Mouse (Mus musculus): ENCODE measurements around the gene Eef1a2. TPM values are rescaled to one million over a fixed set of nuclear protein-coding genes. Genes with fewer than 3 reads are reported as not detected.
A peak's percentile ranks its signal among the peaks of the same experiment; 100 is the strongest.

The Eef1a2 gene
- 17.5 and 24.4 TPM in 2 replicates for polyA plus RNA-seq (2014; fragmentation: Nextera tagmentation; extraction: Ambion mirVana)

DNA sequence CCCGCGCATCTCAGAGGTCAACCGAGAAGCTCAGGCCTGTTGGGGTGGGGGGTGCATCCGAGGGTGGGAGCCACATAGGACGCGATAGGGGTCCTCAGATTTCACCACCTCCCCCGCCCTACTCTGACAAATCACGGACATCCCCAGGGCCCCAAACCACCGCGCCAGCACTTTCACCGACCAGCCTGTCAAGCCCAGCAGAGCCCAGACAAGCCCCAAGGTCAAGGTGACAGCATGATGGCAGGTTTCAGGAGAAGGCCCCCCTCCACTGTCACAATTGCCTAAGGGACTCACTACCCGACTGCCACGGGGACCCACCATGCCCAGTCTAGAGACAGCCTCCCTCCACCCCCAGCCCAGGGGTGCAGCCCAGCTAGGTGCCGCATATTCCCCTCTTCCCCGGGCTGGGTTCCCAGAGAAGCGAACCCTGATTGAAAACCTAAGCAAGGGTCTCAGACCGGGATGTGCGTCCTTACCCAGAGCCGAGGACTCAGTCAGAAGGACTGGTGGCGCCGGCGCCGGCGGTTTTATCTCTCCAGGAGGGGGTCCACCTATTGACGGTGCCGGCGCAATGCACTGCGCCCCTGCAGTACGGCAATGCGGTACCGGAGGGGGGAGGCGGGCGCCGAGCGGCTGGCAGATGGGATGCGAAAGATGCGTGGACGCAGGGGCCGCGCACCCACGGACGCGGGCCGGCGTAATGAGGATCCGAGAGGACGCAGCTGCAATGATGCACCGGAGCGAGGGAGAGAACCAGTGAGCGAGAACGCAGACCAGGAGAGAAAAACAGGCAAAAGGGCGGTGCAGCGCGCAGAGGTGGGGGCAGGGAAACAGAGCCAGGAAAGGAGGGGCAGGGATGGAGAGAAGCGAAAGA lies at the start of gene Eef1a2:
Eef1a2 (minus strand) TSS at position 767 of the 874 bp plus-strand sequence.
- ATAC-seq (ENCODE audit: low read depth) = peak; percentile 80
- Histone ChIP-seq H3K4me3 (ENCODE audit: low read depth, low read length) (peak within 1 kb of the TSS; percentile 51), H3K36me3 (ENCODE audit: control insufficient read depth, insufficient read depth, low read length) (peaks cover 6% of the 10 kb centered on the region), H3K4me1 (ENCODE audit: control insufficient read depth, insufficient read depth, low read length) (peaks cover 18% of the 10 kb centered on the region; the same call in 1 of the 2 replicates), H3K9ac (replicated peaks; ENCODE audit: low read depth, low read length) (peak within 1 kb of the TSS; percentile 76), H3K27ac (ENCODE audit: low read depth, low read length) (peak within 1 kb of the TSS; percentile 75), H3K4me2 (ENCODE audit: low read depth, low read length) (peak within 1 kb of the TSS; percentile 71), H3K9me3 (ENCODE audit: control insufficient read depth, low read length) (no peaks in the 10 kb centered on the region), H3K27me3 (ENCODE audit: control insufficient read depth, insufficient read depth, low read length) (peaks cover 4% of the 10 kb centered on the region; the same call in 1 of the 2 replicates)
- 2% methylated on average over 53 of the region's 55 CpGs for WGBS

DNA sequence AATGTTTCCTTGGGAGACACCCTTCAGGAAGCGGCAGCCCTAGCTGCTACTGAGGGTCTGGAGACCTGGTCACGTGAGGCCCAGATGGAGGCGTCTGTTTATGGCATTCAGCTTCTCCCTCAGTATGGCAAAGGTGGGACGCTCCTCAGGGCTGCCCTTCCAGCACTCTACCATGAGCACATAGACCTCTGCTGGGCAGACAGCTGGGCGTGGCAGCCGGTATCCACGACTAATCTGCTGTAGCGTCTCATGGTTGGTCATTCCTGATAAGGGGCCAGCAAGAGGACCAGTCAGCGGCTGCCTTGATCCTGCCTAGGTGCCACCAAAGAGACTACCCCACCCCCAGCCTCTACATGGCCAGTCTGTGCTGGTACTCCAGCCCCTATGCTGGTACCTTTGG lies 49.3 kb upstream of the Eef1a2 start:
- Histone ChIP-seq H3K27ac (ENCODE audit: low read depth, low read length) (no peak overlapping the region), H3K9me3 (ENCODE audit: control insufficient read depth, low read length) (no peaks in the 10 kb centered on the region), H3K4me1 (ENCODE audit: control insufficient read depth, insufficient read depth, low read length) (no peaks in the 10 kb centered on the region), H3K27me3 (ENCODE audit: control insufficient read depth, insufficient read depth, low read length) (no peaks in the 10 kb centered on the region), H3K36me3 (ENCODE audit: control insufficient read depth, insufficient read depth, low read length) (no peaks in the 10 kb centered on the region), H3K4me3 (ENCODE audit: low read depth, low read length) (no peak overlapping the region), H3K9ac (replicated peaks; ENCODE audit: low read depth, low read length) (no peak overlapping the region), H3K4me2 (ENCODE audit: low read depth, low read length) (no peak overlapping the region)
- 83% methylated on average over 9 of the region's 9 CpGs for WGBS
- ATAC-seq (ENCODE audit: low read depth) = no peak

DNA sequence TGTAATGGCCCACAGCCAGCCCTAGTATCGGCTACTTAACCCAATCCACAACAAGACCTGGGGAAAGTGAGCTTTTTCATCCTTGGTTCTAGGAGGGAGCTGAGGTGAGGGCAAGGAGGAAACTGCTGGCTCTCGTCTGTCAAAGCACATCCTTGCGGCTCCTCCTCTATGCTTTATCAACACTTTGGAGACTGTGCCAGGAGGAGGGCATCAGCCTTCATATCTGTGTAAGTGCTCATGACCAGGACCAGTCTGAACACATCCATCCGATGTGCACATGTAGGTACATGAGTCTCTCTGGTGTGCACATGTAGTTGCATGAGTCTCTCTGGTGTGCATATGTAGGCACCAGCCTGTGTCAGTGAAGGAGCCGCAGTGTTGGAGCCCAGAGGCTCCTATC lies 48.9 kb upstream of the Eef1a2 start:
- Histone ChIP-seq H3K4me3 (ENCODE audit: low read depth, low read length) (no peak overlapping the region), H3K27ac (ENCODE audit: low read depth, low read length) (no peak overlapping the region), H3K36me3 (ENCODE audit: control insufficient read depth, insufficient read depth, low read length) (no peaks in the 10 kb centered on the region), H3K4me2 (ENCODE audit: low read depth, low read length) (no peak overlapping the region), H3K9me3 (ENCODE audit: control insufficient read depth, low read length) (no peaks in the 10 kb centered on the region), H3K9ac (replicated peaks; ENCODE audit: low read depth, low read length) (no peak overlapping the region), H3K4me1 (ENCODE audit: control insufficient read depth, insufficient read depth, low read length) (no peaks in the 10 kb centered on the region), H3K27me3 (ENCODE audit: control insufficient read depth, insufficient read depth, low read length) (no peaks in the 10 kb centered on the region)
- ATAC-seq (ENCODE audit: low read depth) = no peak
- WGBS = 88% methylated on average over 5 of the region's 5 CpGs

DNA sequence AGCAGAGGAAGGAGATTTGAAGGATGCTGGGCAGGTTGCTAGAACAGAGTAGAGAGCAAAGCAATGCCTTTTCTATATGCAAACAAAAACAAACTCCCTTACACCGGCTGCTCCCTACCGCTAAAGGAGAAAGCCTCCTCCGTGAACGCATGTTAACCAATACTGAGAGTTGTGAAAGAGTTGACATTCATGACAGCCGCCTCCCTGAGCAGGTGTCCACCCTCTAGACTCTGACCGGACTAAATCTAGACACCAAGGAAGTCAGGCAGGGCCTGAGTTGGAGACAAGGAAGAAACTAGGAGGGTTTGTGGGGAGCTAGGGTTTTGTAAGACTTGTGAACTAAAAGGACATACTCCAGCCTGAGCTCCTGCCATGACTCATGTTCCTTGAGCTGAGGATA lies 46.1 kb upstream of the Eef1a2 start:
- H3K4me1 ChIP-seq (ENCODE audit: control insufficient read depth, insufficient read depth, low read length) = no peaks in the 10 kb centered on the region
- 77% methylated on average over 6 of the region's 6 CpGs for WGBS
- no peaks in the 10 kb centered on the region for H3K9me3 ChIP-seq (ENCODE audit: control insufficient read depth, low read length)
- H3K27me3 ChIP-seq (ENCODE audit: control insufficient read depth, insufficient read depth, low read length) = no peaks in the 10 kb centered on the region
- no peaks in the 10 kb centered on the region for H3K36me3 ChIP-seq (ENCODE audit: control insufficient read depth, insufficient read depth, low read length)
- no peak overlapping the region for H3K4me3 ChIP-seq (ENCODE audit: low read depth, low read length)
- H3K4me2 ChIP-seq (ENCODE audit: low read depth, low read length) = no peak overlapping the region
- H3K9ac ChIP-seq (replicated peaks; ENCODE audit: low read depth, low read length) = no peak overlapping the region
- H3K27ac ChIP-seq (ENCODE audit: low read depth, low read length) = no peak overlapping the region
- ATAC-seq (ENCODE audit: low read depth) = no peak

DNA sequence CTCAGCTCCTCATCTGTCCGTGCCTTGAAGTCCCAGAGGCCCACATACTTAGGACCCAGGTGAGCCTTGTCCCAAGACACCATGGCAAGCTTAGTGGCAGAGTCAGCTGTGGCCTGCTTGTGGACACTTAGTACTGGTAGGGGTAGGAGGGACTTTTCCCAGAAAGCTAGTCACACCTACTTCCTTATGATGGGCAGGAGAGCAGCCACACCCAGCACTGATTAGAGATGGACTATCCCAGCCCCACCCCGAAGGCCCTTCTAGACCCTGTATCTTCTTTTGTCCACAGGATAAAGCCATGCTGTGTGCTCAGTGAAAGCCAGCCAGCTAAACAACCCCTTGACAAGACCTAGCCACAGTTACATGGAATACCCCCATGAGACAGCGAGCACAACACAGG lies 45.6 kb upstream of the Eef1a2 start, which contains the start of gene Ptk6:
Ptk6 (minus strand) TSS at position 368 of the 400 bp plus-strand sequence.
- no peak for ATAC-seq (ENCODE audit: low read depth)
- Histone ChIP-seq H3K9ac (replicated peaks; ENCODE audit: low read depth, low read length) (no peak within 1 kb of the TSS), H3K27ac (ENCODE audit: low read depth, low read length) (no peak within 1 kb of the TSS), H3K4me3 (ENCODE audit: low read depth, low read length) (no peak within 1 kb of the TSS), H3K9me3 (ENCODE audit: control insufficient read depth, low read length) (no peaks in the 10 kb centered on the region), H3K4me2 (ENCODE audit: low read depth, low read length) (no peak within 1 kb of the TSS), H3K36me3 (ENCODE audit: control insufficient read depth, insufficient read depth, low read length) (no peaks in the 10 kb centered on the region), H3K4me1 (ENCODE audit: control insufficient read depth, insufficient read depth, low read length) (no peaks in the 10 kb centered on the region), H3K27me3 (ENCODE audit: control insufficient read depth, insufficient read depth, low read length) (no peaks in the 10 kb centered on the region)
- 82% methylated on average over 3 of the region's 3 CpGs for WGBS

DNA sequence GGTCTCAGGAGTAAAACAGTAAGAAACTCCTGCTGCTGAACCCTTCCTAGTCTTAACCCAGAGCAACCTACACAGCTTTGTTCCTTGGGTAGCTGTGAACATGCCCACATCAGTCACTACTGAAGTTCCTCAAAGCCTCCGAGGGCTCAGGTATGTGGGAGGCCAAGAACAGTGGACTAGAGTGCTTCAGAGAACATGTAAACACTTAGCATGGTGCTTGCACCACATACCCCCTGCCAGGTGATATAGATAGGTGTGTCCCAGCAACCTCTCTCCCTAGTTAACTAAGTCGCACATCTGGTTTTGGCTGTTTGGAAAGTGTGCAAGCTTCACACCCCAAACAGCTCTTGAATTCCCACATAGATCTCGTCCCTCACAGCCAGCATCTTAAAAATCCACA lies 44.8 kb upstream of the Eef1a2 start:
- no peaks in the 10 kb centered on the region for H3K9me3 ChIP-seq (ENCODE audit: control insufficient read depth, low read length)
- H3K4me3 ChIP-seq (ENCODE audit: low read depth, low read length) = no peak overlapping the region
- no peak overlapping the region for H3K4me2 ChIP-seq (ENCODE audit: low read depth, low read length)
- no peaks in the 10 kb centered on the region for H3K27me3 ChIP-seq (ENCODE audit: control insufficient read depth, insufficient read depth, low read length)
- H3K9ac ChIP-seq (replicated peaks; ENCODE audit: low read depth, low read length) = no peak overlapping the region
- H3K36me3 ChIP-seq (ENCODE audit: control insufficient read depth, insufficient read depth, low read length) = no peaks in the 10 kb centered on the region
- H3K27ac ChIP-seq (ENCODE audit: low read depth, low read length) = no peak overlapping the region
- H3K4me1 ChIP-seq (ENCODE audit: control insufficient read depth, insufficient read depth, low read length) = no peaks in the 10 kb centered on the region
- no peak for ATAC-seq (ENCODE audit: low read depth)
- 79% methylated on average over 3 of the region's 3 CpGs for WGBS

DNA sequence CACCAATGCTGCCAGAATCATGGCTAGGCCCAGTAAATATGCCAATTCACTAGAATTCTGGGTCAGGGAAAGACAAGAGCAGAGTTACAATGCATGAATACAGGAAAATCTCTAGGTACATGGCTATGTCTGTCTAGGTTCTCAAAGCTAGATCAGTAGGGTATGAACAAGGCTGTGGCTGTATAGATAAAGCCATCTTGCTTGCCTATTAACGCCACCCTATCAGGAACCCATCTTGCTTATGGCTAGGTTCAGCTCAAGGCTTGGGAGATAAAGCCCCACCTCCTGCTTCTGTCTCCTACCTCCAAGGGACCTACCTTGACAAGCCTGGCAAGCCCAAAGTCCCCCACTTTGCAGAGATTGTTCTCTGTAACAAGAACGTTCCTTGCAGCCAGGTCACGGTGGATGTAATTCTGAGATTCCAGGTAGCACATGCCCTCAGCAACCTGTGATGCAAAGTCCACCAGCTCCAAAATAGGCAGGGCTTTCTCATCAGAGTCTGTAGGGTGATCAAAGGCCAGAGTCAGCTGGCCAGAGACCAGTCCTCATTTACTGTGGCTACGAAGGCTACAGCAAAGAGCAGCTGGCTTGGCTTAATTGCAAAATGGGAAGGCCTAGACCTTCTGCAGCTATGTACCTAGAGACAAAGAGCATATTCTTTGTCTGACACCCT lies 40.0 kb upstream of the Eef1a2 start:
- H3K36me3 ChIP-seq (ENCODE audit: control insufficient read depth, insufficient read depth, low read length) = no peaks in the 10 kb centered on the region
- H3K9ac ChIP-seq (replicated peaks; ENCODE audit: low read depth, low read length) = no peak overlapping the region
- H3K4me3 ChIP-seq (ENCODE audit: low read depth, low read length) = no peak overlapping the region
- H3K4me1 ChIP-seq (ENCODE audit: control insufficient read depth, insufficient read depth, low read length) = no peaks in the 10 kb centered on the region
- H3K27me3 ChIP-seq (ENCODE audit: control insufficient read depth, insufficient read depth, low read length) = no peaks in the 10 kb centered on the region
- 91% methylated on average over 4 of the region's 4 CpGs for WGBS
- H3K9me3 ChIP-seq (ENCODE audit: control insufficient read depth, low read length) = no peaks in the 10 kb centered on the region
- H3K4me2 ChIP-seq (ENCODE audit: low read depth, low read length) = no peak overlapping the region
- ATAC-seq (ENCODE audit: low read depth) = no peak
- H3K27ac ChIP-seq (ENCODE audit: low read depth, low read length) = no peak overlapping the region

DNA sequence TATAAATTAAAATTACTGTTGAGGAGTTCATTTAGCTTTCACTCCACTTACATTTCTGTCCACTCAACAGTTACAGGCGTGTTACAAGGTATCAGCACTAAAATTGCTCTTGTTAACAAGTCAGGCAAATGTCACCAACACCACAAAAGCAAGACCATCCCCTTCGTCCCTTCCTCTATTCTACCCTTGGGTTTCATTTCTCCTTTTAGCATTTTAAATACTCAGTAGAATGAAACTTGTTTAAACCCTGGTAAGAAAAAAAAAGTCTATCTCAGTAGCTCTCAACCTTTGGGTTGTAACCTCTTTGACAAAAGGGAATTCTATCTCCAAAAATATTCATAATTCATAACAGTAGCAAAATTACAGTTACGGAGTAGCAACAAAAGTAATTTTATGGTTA lies 36.2 kb upstream of the Eef1a2 start:
- Histone ChIP-seq H3K4me2 (ENCODE audit: low read depth, low read length) (no peak overlapping the region), H3K9ac (replicated peaks; ENCODE audit: low read depth, low read length) (no peak overlapping the region), H3K4me1 (ENCODE audit: control insufficient read depth, insufficient read depth, low read length) (peaks cover 4% of the 10 kb centered on the region; the same call in 1 of the 2 replicates), H3K27ac (ENCODE audit: low read depth, low read length) (no peak overlapping the region), H3K36me3 (ENCODE audit: control insufficient read depth, insufficient read depth, low read length) (0 out of 2 replicates have a peak, but pooled peaks cover 6% of the 10 kb centered on the region), H3K9me3 (ENCODE audit: control insufficient read depth, low read length) (no peaks in the 10 kb centered on the region), H3K4me3 (ENCODE audit: low read depth, low read length) (no peak overlapping the region), H3K27me3 (ENCODE audit: control insufficient read depth, insufficient read depth, low read length) (no peaks in the 10 kb centered on the region)
- ATAC-seq (ENCODE audit: low read depth) = no peak
- 80% methylated on average over 3 of the region's 3 CpGs for WGBS

DNA sequence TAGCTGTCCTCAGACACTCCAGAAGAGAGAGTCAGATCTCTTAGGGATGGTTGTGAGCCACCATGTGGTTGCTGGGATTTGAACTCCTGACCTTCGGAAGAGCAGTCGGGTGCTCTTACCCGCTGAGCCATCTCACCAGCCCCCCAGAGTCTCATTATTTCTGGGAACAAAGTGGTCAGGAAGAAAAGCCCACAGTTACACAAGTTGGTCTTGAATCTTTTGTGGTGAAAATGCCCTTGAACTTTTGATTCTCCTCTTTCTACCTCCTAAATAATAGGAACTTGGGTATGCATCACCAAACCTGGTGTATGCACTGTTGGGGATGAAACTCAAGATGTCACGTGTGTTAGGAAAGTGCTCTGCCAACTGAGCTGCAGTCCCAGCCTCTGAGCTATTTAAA lies 35.1 kb upstream of the Eef1a2 start:
- no peaks in the 10 kb centered on the region for H3K9me3 ChIP-seq (ENCODE audit: control insufficient read depth, low read length)
- H3K9ac ChIP-seq (replicated peaks; ENCODE audit: low read depth, low read length) = no peak overlapping the region
- no peaks in the 10 kb centered on the region for H3K27me3 ChIP-seq (ENCODE audit: control insufficient read depth, insufficient read depth, low read length)
- H3K27ac ChIP-seq (ENCODE audit: low read depth, low read length) = no peak overlapping the region
- H3K4me3 ChIP-seq (ENCODE audit: low read depth, low read length) = no peak overlapping the region
- H3K4me1 ChIP-seq (ENCODE audit: control insufficient read depth, insufficient read depth, low read length) = peaks cover 4% of the 10 kb centered on the region; the same call in 1 of the 2 replicates
- 0 out of 2 replicates have a peak, but pooled peaks cover 6% of the 10 kb centered on the region for H3K36me3 ChIP-seq (ENCODE audit: control insufficient read depth, insufficient read depth, low read length)
- no peak overlapping the region for H3K4me2 ChIP-seq (ENCODE audit: low read depth, low read length)
- no peak for ATAC-seq (ENCODE audit: low read depth)
- WGBS = 48% methylated on average over 4 of the region's 4 CpGs
